Mouse (Mus musculus): ENCODE measurements at regions not wholly inside any gene's neighbourhood (a gene's known extent, or its start where the extent isn't known, plus 50 kb on each side); places are given as distances from the start of the nearest gene placed in this dataset.
A peak's percentile ranks its signal among the peaks of the same experiment; 100 is the strongest.

GRCm38 (mm10) chr6:59556668-59557310, 130.7 kb upstream of the Gprin3 start:
- no peak for DNase-seq (ENCODE audit: low read depth)

- DNase-seq (ENCODE audit: low read depth) = no peak
Measured at GRCm38 (mm10) chr6:59537025-59537424, 110.9 kb upstream of the Gprin3 start.

GRCm38 (mm10) chr6:59524940-59525265, 98.8 kb upstream of the Gprin3 start:
- no peak for DNase-seq (ENCODE audit: low read depth)

GRCm38 (mm10) chr6:59524095-59524939, 98.2 kb upstream of the Gprin3 start:
- no peak for DNase-seq (ENCODE audit: low read depth)

GRCm38 (mm10) chr6:59522960-59523359, 96.9 kb upstream of the Gprin3 start:
- DNase-seq (ENCODE audit: low read depth) = no peak

GRCm38 (mm10) chr6:59500818-59501217, 74.7 kb upstream of the Gprin3 start:
- DNase-seq (ENCODE audit: low read depth) = no peak

- DNase-seq (ENCODE audit: low read depth) = no peak
Measured at GRCm38 (mm10) chr6:59498800-59499199, 72.7 kb upstream of the Gprin3 start.

GRCm38 (mm10) chr6:59498079-59498478, 72.0 kb upstream of the Gprin3 start:
- DNase-seq (ENCODE audit: low read depth) = peak; percentile 1

- DNase-seq (ENCODE audit: low read depth) = no peak
Measured at GRCm38 (mm10) chr6:59489001-59489575, 63.0 kb upstream of the Gprin3 start.

- no peak for DNase-seq (ENCODE audit: low read depth)
Measured at GRCm38 (mm10) chr6:59488386-59488785, 62.3 kb upstream of the Gprin3 start.

GRCm38 (mm10) chr6:59484004-59484403, 57.9 kb upstream of the Gprin3 start:
- DNase-seq (ENCODE audit: low read depth) = no peak

- peak; percentile 1 for DNase-seq (ENCODE audit: low read depth)
Measured at GRCm38 (mm10) chr6:59483587-59483986, 57.5 kb upstream of the Gprin3 start.
